ENCODE assay signal across 11 mouse cellular contexts in the genomic region with DNA sequence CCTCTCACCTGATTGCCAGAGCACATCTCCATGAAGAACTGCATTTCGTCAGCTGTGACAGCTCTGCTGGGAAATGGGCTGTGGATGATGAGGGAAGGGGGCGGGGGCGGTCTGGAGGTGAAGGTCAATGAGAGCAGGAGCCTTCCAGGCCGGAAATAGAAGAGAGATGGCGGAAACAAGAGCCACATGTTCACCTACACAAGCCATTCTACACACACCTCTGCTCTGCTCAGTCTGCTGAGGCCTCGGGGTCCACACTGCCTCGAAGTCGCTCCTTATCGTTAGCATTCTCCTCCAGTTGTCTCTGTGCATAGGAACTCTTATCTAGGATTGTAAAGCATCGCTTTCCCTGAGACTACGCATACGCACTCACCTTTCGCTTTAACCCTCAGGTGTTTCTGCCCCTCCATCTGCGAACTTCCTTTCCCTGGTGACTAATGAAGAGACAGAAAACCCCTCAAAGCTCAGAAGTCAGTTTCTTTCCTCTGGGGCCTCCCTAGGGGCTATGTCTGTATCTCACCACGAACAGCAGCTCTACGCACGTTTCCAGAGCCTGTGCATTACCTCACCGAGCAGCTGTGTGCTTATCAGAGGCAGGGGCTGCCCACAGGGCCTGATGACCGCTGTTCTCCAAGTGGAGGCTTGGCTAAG. TPM values are rescaled to one million over a fixed set of nuclear protein-coding genes. Genes with fewer than 3 reads are reported as not detected.
DNase-seq lines count a peak whose midpoint lies in the region; ATAC-seq and TF ChIP-seq lines count a peak whose summit lies in the region.
"Had no signal": no experiment of that assay in that cellular context is flagged by ENCODE, and none has a peak within 500 bp of the region (broad histone marks: within the 10 kb centered on the region; RNA-seq: fewer than 3 reads in every experiment).

No protein-coding gene starts in this region.

- H3K4me3 ChIP-seq in intestine, embryonic 14.5 days (ENCODE audit: low read depth, low read length): no peak overlapping the region
- H3K4me3 ChIP-seq in intestine, postnatal 0 days (ENCODE audit: low read depth, low read length): no peak overlapping the region
- H3K4me3 ChIP-seq in G1E (ENCODE audit: low read depth, low read length): peak overlapping the region; percentile 76
- H3K4me3 ChIP-seq in embryonic facial prominence, embryonic 12.5 days: no peak overlapping the region
- peak overlapping the region; percentile 74 to 90 for H3K4me3 ChIP-seq in liver, embryonic 14.5 days (ENCODE audit: insufficient read depth in 1 of 2, low read depth in 2 of 2, low read length in 2 of 2)

- peak; percentile 54 for ATAC-seq in intestine, embryonic 14.5 days (replicated peaks; ENCODE audit: low FRiP score, low TSS enrichment, low read depth)
- ATAC-seq in intestine, postnatal 0 days: no peak
- ATAC-seq in G1E (ENCODE audit: extremely low read depth, insufficient number of reproducible peaks, low FRiP score, poor library complexity, severe bottlenecking): peak; percentile 61
- 0 out of 2 replicates have a peak, but pooled peaks have one; percentile 52 for ATAC-seq in embryonic facial prominence, embryonic 12.5 days (ENCODE audit: insufficient number of reproducible peaks, insufficient read depth, low FRiP score, low TSS enrichment)
- ATAC-seq in liver, embryonic 14.5 days (ENCODE audit: insufficient read depth): peak; percentile 83

- no peak overlapping the region for H3K9ac ChIP-seq in intestine, embryonic 14.5 days (ENCODE audit: low read length)
- no peak overlapping the region for H3K9ac ChIP-seq in intestine, postnatal 0 days (ENCODE audit: low read depth, low read length)
- peak overlapping the region; percentile 19; the same call in 1 of the 2 replicates for H3K9ac ChIP-seq in embryonic facial prominence, embryonic 12.5 days
- peak overlapping the region; percentile 94 for H3K9ac ChIP-seq in liver, embryonic 14.5 days (replicated peaks)

- no peaks in the 10 kb centered on the region for H3K27me3 ChIP-seq in intestine, embryonic 14.5 days (replicated peaks; ENCODE audit: control insufficient read depth, insufficient read depth, low read length)
- no peaks in the 10 kb centered on the region for H3K27me3 ChIP-seq in intestine, postnatal 0 days (replicated peaks; ENCODE audit: control insufficient read depth, insufficient read depth, low read length)
- no peaks in the 10 kb centered on the region for H3K27me3 ChIP-seq in G1E (ENCODE audit: insufficient read depth, low read length)
- no peaks in the 10 kb centered on the region for H3K27me3 ChIP-seq in embryonic facial prominence, embryonic 12.5 days
- no peaks in the 10 kb centered on the region for H3K27me3 ChIP-seq in liver, embryonic 14.5 days (ENCODE audit: control insufficient read depth, insufficient read depth, low read length)

- H3K4me2 ChIP-seq in intestine, embryonic 14.5 days (ENCODE audit: low read length): no peak overlapping the region
- H3K4me2 ChIP-seq in intestine, postnatal 0 days (replicated peaks; ENCODE audit: low read depth): no peak overlapping the region
- no peak overlapping the region for H3K4me2 ChIP-seq in embryonic facial prominence, embryonic 12.5 days (replicated peaks)
- H3K4me2 ChIP-seq in liver, embryonic 14.5 days (ENCODE audit: low read depth): peak overlapping the region; percentile 91

- peak; percentile 52 for DNase-seq in intestine, embryonic 14.5 days (ENCODE audit: low spot score)
- peak; percentile 66 for DNase-seq in G1E (ENCODE audit: low spot score)
- peak; percentile 72 to 75 (median 74) for DNase-seq in liver, embryonic 14.5 days (ENCODE audit: low read depth in 3 of 3, low spot score in 3 of 3)
- no peak for DNase-seq in right cerebral cortex, postnatal 4 days
- no peak for DNase-seq in layer of hippocampus, adult 11-12 months (ENCODE audit: low spot score)
- no peak for DNase-seq in cerebellum, adult 18-20 months
- DNase-seq: cerebellum, adult 8-10 months; gastrocnemius, postnatal 25 days; thymus, postnatal 36 days had no signal

- TF ChIP-seq CTCF in intestine, postnatal 0 days (IDR thresholded peaks at IDR 0.05; ENCODE audit: low read depth): no peak
- TF ChIP-seq CTCF in G1E (IDR thresholded peaks at IDR 0.05; ENCODE audit: low read depth, low read length): no peak
- TF ChIP-seq CTCF in liver, embryonic 14.5 days (IDR thresholded peaks at IDR 0.05; ENCODE audit: low read depth): no peak

- WGBS in intestine, embryonic 14.5 days: 32% methylated on average over 19 of the region's 19 CpGs
- 38% methylated on average over 19 of the region's 19 CpGs for WGBS in intestine, postnatal 0 days
- WGBS in embryonic facial prominence, embryonic 12.5 days: 59% methylated on average over 19 of the region's 19 CpGs
- 11% methylated on average over 19 of the region's 19 CpGs for WGBS in liver, embryonic 14.5 days (ENCODE audit: insufficient replicate concordance)

- no peak overlapping the region; the same call in 1 of the 2 replicates for H3K27ac ChIP-seq in intestine, embryonic 14.5 days (ENCODE audit: low read depth)
- no peak overlapping the region for H3K27ac ChIP-seq in intestine, postnatal 0 days (ENCODE audit: low read depth, low read length)
- peak overlapping the region; percentile 50; the same call in 1 of the 2 replicates for H3K27ac ChIP-seq in embryonic facial prominence, embryonic 12.5 days
- peak overlapping the region; percentile 98 for H3K27ac ChIP-seq in liver, embryonic 14.5 days

- TF ChIP-seq EP300 in liver, embryonic 14.5 days (IDR thresholded peaks at IDR 0.05; ENCODE audit: low read depth): peak; percentile 68

- no peaks in the 10 kb centered on the region for H3K4me1 ChIP-seq in intestine, embryonic 14.5 days (replicated peaks; ENCODE audit: control insufficient read depth, insufficient read depth, low read length)
- H3K4me1 ChIP-seq in intestine, postnatal 0 days (replicated peaks; ENCODE audit: control insufficient read depth, insufficient read depth, low read length): no peaks in the 10 kb centered on the region
- peaks cover 88% of the 10 kb centered on the region for H3K4me1 ChIP-seq in G1E (ENCODE audit: insufficient read depth, low read depth, low read length)
- peaks cover 9% of the 10 kb centered on the region; the same call in 1 of the 2 replicates for H3K4me1 ChIP-seq in embryonic facial prominence, embryonic 12.5 days
- H3K4me1 ChIP-seq in liver, embryonic 14.5 days (replicated peaks; ENCODE audit: control insufficient read depth in 2 of 2, insufficient read depth in 2 of 2, low read length in 1 of 2): peaks cover 26 to 37% of the 10 kb centered on the region in 2 experiments

- H3K36me3 ChIP-seq in intestine, embryonic 14.5 days (ENCODE audit: control insufficient read depth, insufficient read depth, low read length): no peaks in the 10 kb centered on the region
- H3K36me3 ChIP-seq in intestine, postnatal 0 days (ENCODE audit: control insufficient read depth, insufficient read depth): no peaks in the 10 kb centered on the region
- peaks cover 33% of the 10 kb centered on the region for H3K36me3 ChIP-seq in G1E (replicated peaks)
- H3K36me3 ChIP-seq in embryonic facial prominence, embryonic 12.5 days: no peaks in the 10 kb centered on the region
- peaks cover 6% of the 10 kb centered on the region; the same call in 1 of the 2 replicates for H3K36me3 ChIP-seq in liver, embryonic 14.5 days (replicated peaks; ENCODE audit: control insufficient read depth, insufficient read depth, low read depth)

- no peaks in the 10 kb centered on the region for H3K9me3 ChIP-seq in intestine, embryonic 14.5 days (ENCODE audit: control insufficient read depth, low read length)
- H3K9me3 ChIP-seq in intestine, postnatal 0 days (ENCODE audit: control insufficient read depth): no peaks in the 10 kb centered on the region
- H3K9me3 ChIP-seq in G1E (replicated peaks): peaks cover 4% of the 10 kb centered on the region
- H3K9me3 ChIP-seq in embryonic facial prominence, embryonic 12.5 days: 0 out of 2 replicates have a peak, but pooled peaks cover 4% of the 10 kb centered on the region
- peaks cover 3% of the 10 kb centered on the region; the same call in 1 of the 2 replicates for H3K9me3 ChIP-seq in liver, embryonic 14.5 days (ENCODE audit: control insufficient read depth, low read length)

RNA-seq across cellular contexts. Expression of a gene that starts 53.0 kb away (rescaled TPM):
- 17.6 and 19.8 TPM in 2 replicates for polyA plus RNA-seq in intestine, embryonic 14.5 days (2014; fragmentation: Nextera tagmentation; extraction: Ambion mirVana)
- polyA plus RNA-seq in intestine, postnatal 0 days (2015; fragmentation: Nextera tagmentation; extraction: Ambion mirVana): 3.3 and 3.5 TPM in 2 replicates
- total RNA-seq in G1E (2014; fragmentation: Nextera tagmentation) (78.0 and 96.6 TPM in 2 replicates), G1E (2017) (13.5 and 15.4 TPM in 2 replicates)
- polyA plus RNA-seq in G1E (2012): 24.0 and 86.6 TPM in 2 replicates
- polyA plus RNA-seq in embryonic facial prominence, embryonic 12.5 days (2016; fragmentation: Nextera tagmentation; extraction: Ambion mirVana): 29.4 and 30.0 TPM in 2 replicates
- polyA plus RNA-seq in liver, embryonic 14.5 days (2012; rRNA removed): 2.2 and 2.3 TPM in 2 replicates
- polyA plus RNA-seq in liver, embryonic 14.5 days (2014; fragmentation: Nextera tagmentation; extraction: Ambion mirVana): 1.8 and 1.9 TPM in 2 replicates

Comparison
In these comparisons a context has a peak if more than half of its experiments do, and no peak if none do; other contexts are left out.
1. DNase-seq: peak in intestine, embryonic 14.5 days (single experiment), G1E (single experiment) and liver, embryonic 14.5 days (3 of 3); none in right cerebral cortex, postnatal 4 days (single experiment), layer of hippocampus, adult 11-12 months (single experiment) and cerebellum, adult 18-20 months (0 of 2).
2. H3K27ac ChIP-seq: peak in embryonic facial prominence, embryonic 12.5 days (single experiment) and liver, embryonic 14.5 days (single experiment); none in intestine, embryonic 14.5 days (single experiment) and intestine, postnatal 0 days (single experiment).
3. H3K4me3 ChIP-seq: peak in G1E (single experiment) and liver, embryonic 14.5 days (2 of 2); none in intestine, embryonic 14.5 days (single experiment), intestine, postnatal 0 days (single experiment) and embryonic facial prominence, embryonic 12.5 days (single experiment).
4. H3K9ac ChIP-seq: peak in embryonic facial prominence, embryonic 12.5 days (single experiment) and liver, embryonic 14.5 days (single experiment); none in intestine, embryonic 14.5 days (single experiment) and intestine, postnatal 0 days (single experiment).